Mouse (Mus musculus) T-helper 17 cell (primary cell): Measurements from ENCODE around the gene Dnajc7.

ENCODE experiments used
- in situ Hi-C, 2 experiments: fragments of 300-600 bp; cut with MboI, MseI; formaldehyde crosslinking; loops; 1 replicate in 1 of 2; 2 replicates in 1 of 2; pipeline ENCODE4 v1.15.1; 2025; ENCODE audit warnings: high pct_unique_total_duplicates in 2 of 2

Dnajc7 gene

DNA sequence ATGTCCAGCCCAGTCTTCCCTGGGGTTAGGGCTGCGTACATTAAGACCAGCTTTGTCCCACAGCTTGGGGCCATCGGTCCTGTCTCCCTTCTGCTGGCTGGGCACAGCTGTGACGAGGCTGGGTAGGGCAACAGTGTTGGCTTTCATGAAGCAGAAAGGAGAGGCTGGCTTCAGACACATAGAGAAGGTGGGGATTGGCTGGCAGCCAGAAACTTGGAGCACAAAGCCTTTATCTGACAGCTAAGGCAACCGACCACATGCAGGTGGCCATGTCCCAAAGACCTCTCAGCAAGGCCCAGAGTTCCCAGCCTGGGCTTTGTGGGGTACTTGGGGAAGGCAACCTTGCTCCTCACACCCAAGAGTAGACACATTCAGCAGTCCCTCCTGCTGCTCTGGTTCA is 38.2 kb downstream of the Dnajc7 start:
- in situ Hi-C loops, result no loop called here

GRCm38 (mm10) chr11:100580275-100580674 is 39.7 kb downstream of the Dnajc7 start:
- in situ Hi-C loops, result no loop called here

DNA sequence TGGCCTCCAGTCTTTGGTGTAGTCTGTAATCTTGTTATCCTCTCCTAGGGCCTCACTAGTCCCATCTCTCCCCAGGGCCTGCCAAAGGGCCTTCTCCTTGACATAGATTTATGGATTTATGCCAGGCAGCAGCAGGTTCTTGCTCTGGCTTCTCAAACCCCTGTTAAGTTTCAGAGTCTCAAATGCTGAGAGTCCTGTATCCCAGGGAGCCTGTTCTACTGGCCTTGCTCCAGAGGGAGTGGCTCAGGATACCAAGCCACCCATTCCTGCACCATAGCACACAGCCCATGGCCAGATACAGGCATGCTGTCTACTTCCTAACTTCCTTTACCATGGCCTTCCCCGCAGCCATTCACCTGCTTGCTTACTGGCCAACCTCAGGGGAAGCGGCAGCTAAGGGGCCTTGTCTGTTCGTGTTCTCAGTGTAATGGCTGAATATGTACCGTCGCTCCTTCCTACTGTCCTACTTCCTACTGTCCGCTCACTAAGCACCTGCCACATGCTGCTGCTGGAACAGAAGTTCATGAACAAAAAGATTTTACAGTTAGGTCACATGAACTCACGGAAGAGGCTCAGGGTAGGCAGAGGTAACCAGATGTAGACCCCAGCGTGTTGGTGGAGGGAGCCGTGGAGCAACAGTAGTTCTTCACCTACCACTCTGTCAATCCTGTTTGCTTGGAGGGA is 40.7 kb downstream of the Dnajc7 start:
- in situ Hi-C loops, result loop anchor here in 1 of 2 experiments (10.0 kb wide), 1 partner anchor 46 kb away; the partner anchor contains the start of gene Dnajc7

DNA sequence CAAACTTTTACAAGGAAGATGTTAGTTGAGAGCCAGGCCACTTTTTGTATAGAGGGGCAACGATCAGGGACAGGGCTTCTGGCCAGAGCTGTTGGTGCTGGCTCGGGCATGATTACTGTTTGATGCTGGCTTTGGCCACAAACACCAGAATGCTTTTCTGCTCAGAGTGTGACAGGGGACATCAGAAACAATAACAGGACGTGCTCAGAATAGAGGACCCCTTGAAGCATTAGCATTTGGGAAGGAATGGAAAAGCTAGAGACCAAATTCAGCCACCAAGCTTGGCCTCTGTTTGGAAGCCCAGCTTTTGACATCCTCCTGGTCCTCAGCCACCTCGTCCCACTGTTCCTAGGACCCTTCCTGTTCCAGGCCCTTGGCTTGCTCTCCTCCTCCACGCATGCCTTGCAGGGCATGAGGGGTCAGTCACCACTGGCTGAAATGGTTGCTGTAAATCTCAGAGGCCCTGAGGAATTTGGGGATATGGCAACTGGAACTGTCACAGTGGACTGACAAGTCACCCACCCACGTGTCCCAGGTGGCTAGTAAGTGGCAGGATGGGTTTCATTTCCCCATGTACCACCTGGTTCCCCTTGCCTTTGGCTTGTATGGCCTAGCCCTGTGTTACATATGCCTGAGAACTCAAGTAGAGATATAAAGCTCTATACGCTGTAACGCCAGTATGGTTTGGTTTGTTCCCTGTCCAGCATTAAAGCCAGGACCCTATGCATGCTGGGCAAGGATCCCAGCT is 41.9 kb downstream of the Dnajc7 start:
- in situ Hi-C loops, result loop anchor here in 1 of 2 experiments (10.0 kb wide), 1 partner anchor 47 kb away; the partner anchor contains the start of gene Dnajc7

DNA sequence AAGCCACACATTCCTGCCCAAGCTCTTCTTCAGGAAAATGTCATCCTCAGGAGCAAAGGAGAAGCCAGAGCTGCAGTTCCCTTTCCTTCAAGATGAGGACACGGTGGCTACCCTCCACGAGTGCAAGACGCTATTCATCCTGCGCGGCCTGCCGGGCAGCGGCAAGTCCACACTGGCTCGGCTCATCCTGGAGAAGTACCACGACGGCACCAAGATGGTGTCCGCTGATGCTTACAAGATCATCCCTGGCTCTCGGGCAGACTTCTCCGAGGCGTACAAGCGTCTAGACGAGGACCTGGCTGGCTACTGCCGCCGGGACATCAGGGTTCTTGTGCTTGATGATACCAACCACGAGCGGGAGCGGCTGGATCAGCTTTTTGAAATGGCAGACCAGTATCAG is 43.7 kb downstream of the Dnajc7 start:
- in situ Hi-C loops, result loop anchor here in 1 of 2 experiments (10.0 kb wide), 1 partner anchor 49 kb away; the partner anchor contains the start of gene Dnajc7

GRCm38 (mm10) chr11:100575484-100575855 is 44.5 kb downstream of the Dnajc7 start:
- in situ Hi-C loops, result loop anchor here in 1 of 2 experiments (10.0 kb wide), 1 partner anchor 49 kb away; the partner anchor contains the start of gene Dnajc7

DNA sequence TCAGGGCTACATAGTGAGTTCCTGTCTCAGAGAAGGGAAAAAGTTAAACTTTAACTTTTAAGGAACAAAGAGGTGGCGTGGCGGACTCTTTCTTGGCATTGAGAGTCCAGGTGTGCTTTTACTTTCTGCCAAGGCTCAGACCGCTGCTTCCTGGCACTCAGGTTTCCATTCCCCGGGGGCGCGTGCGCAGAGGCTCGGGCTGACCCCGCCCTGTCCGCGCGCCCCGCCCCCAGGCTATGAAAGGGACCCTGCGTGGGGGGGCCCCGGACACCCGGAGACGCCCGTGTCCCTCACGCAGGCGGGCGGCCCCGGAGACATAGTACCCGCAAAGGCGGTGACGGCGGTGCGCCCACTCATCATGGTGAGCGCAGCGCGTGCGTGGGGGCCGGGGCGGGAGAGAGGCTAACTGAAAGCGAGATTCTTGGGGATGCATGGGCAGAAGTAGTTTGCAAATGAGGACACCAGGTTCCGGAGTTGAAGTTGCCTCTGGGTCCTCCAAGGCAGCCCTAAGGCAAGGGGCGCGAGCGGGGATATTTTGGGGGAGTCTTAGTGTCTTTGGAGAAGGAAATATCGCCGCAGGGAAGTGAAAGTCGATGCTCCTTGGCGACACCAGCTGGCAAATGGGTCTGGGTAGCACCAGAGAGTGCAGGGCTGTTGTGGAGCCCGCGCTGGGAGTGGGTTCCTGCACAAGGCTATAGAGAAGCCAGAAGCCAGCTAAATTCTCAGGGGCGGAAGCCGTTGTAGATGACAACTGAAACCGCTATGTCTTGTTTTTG is 45.1 kb downstream of the Dnajc7 start, which contains the start of gene Cnp:
Gene Cnp (plus strand): TSS at position 197 of the 776 bp plus-strand sequence.
- in situ Hi-C loops, result loop anchor here in 1 of 2 experiments (10.0 kb wide), 1 partner anchor 50 kb away; the partner anchor contains the start of gene Dnajc7

DNA sequence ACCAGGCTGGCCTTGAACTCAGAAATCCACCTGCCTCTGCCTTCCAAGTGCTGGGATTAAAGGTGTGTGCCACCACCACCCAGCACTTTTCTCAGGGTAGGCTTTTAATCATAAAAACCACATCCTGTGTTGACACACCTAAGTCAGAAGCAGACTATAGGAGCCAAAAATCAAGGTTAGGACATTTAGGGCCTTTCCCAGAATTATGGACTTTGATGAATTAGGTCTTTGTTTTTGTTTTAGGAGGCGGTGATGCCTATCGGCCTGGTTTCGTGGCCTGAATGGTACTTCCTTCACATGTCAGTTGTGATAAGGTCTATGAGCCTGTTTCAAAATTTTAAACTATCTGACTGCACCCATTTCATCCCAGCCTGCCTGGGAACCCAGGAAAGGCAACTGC is 45.8 kb downstream of the Dnajc7 start:
- in situ Hi-C loops, result loop anchor here in 1 of 2 experiments (10.0 kb wide), 1 partner anchor 51 kb away; the partner anchor contains the start of gene Dnajc7

DNA sequence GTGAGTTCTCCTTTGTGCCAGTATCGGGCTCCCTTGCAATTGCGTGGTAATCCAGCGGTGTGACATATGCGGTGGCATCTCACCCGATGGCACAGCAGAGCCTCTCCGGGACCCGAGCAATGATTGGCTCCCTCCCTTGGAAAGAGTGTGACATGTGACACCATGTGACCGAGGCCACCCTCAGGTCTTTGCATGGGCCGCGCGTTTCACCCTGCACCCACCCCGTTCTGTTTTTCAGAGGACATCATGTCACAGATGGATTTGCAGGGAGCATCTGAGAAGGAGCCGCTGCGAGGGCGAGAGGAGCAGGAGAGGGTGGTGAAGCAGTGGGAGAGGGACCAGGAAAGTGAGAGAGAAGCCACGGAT is 48.8 kb downstream of the Dnajc7 start:
- in situ Hi-C loops, result loop anchor here in 1 of 2 experiments (10.0 kb wide), 1 partner anchor 54 kb away; the partner anchor contains the start of gene Dnajc7

DNA sequence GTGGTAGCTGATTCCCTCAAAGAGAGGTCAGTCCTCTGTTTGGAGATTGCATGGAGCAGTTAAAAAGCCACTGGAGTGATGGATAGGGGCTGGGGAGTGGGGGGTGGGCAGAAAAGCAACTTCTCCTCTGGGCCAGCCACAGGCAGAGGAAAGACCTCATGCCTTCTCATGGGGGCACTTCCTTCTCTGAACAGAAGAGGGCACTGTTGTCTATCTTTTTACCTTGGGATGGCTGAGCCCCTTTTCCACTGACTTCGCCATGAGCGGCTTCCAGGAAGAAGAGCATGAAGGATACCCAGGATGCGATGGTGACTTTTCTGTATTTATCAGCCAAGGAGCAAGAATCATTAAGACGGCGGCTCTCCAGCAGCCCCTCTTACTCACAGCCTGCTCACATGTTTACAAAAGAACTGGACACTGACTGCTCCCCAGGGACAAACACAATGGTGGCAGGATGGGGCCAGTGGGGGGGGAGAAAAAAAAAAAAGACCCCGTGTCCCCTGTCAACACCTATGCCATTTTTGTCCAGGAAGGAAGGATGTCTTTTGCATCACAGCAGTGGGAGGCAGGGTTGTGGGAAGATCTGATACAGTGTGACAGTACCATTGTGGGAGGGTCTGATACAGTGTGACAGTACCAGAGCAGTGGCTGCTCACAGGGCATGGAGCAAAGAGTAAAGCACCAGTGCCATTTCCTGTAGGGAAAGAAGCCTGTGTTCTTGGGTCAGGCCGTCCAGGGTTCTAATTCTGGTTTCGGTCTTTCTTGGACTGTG is 49.4 kb downstream of the Dnajc7 start:
- in situ Hi-C loops, result loop anchor here in 1 of 2 experiments (10.0 kb wide), 1 partner anchor 54 kb away; the partner anchor contains the start of gene Dnajc7

- in situ Hi-C loops, result loop anchor here (5.0 to 10.0 kb wide), 3 partner anchors 55 to 138 kb away; partner anchors contain the start of gene Dnajc7 (in 1 of the 2)
Measured at GRCm38 (mm10) chr11:100569789-100570188, 50.2 kb downstream of the Dnajc7 start.

DNA sequence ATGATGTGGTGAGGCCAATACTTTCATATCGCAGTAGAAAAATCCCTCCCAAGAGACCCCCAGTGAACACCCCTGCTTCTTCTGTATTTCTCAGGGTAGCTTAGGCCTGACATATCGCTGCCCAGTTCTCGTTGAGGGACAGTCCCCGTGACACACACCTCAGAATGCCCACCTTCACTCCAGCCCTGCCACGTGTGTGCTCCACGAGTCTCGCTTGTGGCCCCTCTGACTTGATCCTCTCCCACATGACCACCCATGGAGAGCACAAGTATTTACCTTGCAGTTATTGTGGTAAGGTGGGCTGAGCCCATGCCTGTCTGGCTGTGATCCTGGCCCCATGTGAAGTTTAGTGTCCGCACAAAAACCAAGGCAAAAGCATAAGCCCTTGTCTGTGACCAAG is 51.3 kb downstream of the Dnajc7 start:
- in situ Hi-C loops, result loop anchor here (5.0 kb wide), 2 partner anchors 129 to 139 kb away; no protein-coding TSS in a partner anchor

- in situ Hi-C loops, result loop anchor here (5.0 kb wide), 2 partner anchors 129 to 139 kb away; no protein-coding TSS in a partner anchor
Measured at GRCm38 (mm10) chr11:100567815-100568245, 52.1 kb downstream of the Dnajc7 start.

DNA sequence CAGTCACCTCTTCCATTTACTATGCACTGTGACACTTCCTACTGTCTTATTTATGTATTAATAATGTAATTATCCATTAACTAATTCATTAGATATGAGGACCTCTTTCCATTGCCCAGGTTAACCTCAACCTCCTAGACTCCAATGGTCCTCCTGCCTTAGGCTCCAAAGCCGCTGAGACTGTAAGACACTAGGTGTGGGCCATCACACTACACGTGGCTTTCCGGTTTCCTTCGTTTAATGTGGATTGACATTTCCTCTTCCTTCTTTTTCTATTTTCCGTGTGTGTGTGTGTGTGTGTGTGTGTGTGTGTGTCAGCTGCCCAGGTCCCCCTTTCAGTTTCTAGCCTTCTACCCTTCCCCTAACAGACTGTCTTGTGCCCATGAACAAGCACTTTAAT is 52.7 kb downstream of the Dnajc7 start:
- in situ Hi-C loops, result loop anchor here (5.0 kb wide), 2 partner anchors 130 to 140 kb away; no protein-coding TSS in a partner anchor

- in situ Hi-C loops, result loop anchor here (5.0 kb wide), 2 partner anchors 133 to 143 kb away; no protein-coding TSS in a partner anchor
Measured at GRCm38 (mm10) chr11:100564703-100565102, 55.3 kb downstream of the Dnajc7 start.

GRCm38 (mm10) chr11:100564297-100564696 is 55.7 kb downstream of the Dnajc7 start:
- in situ Hi-C loops, result no loop called here

GRCm38 (mm10) chr11:100561748-100562147 is 58.2 kb downstream of the Dnajc7 start:
- in situ Hi-C loops, result no loop called here

- in situ Hi-C loops, result loop anchor here in 1 of 2 experiments (5.0 kb wide), 1 partner anchor 62 kb away; no protein-coding TSS in a partner anchor
Measured at GRCm38 (mm10) chr11:100559476-100559875, 60.5 kb downstream of the Dnajc7 start.

DNA sequence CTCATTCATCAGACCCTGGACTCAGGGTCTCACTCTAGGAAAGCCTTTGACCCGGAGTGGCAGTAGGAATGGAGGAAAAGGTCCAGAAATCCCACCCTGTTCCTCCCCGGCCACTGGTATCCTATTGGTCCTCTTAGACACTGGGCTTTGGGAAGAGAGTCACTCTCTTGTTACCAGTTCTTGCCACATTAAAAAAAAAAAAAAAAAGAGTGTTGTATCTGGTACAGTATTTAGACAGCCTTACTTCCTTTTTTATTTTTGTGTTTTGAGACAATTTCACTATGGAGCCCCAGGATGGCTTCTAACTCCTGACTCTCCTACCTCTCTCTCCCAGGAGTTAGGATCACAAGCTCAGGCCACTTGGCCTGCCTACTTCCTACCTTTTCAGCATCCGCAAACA is 62.4 kb downstream of the Dnajc7 start:
- in situ Hi-C loops, result loop anchor here in 1 of 2 experiments (5.0 kb wide), 1 partner anchor 60 kb away; no protein-coding TSS in a partner anchor

DNA sequence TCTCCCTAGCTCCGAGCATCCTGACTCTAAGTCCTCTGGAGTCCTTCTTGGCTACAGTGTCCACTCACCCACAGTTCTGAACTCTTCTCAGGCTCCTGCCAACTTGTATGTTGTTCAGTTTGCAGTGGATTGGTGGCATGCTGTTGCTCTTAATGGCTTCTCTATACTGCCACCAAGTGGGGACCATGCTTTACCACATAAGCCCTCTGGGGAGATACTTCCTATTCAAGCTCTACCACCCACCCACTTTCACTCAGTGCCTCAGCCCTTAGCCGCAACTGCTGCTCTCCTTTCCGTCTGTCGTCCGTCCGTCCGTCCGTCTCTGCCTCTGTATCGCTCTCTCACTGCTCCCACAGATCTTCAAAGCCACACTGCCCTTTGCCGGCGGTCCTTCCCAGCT is 64.4 kb downstream of the Dnajc7 start:
- in situ Hi-C loops, result loop anchor here in 1 of 2 experiments (5.0 kb wide), 1 partner anchor 58 kb away; no protein-coding TSS in a partner anchor
